ENCODE assay signal across 15 mouse cellular contexts in genomic region chr1:70997377-70997993, GRCm38 (mm10).
DNase-seq lines count a peak whose midpoint lies in the region; ATAC-seq and TF ChIP-seq lines count a peak whose summit lies in the region.
"Had no signal": no experiment of that assay in that cellular context is flagged by ENCODE, and none has a peak within 500 bp of the region (broad histone marks: within the 10 kb centered on the region; RNA-seq: fewer than 3 reads in every experiment).

No protein-coding gene starts in this region.

- no peak overlapping the region for H3K4me3 ChIP-seq in hindbrain, postnatal 0 days (ENCODE audit: low read length)
- no peak overlapping the region for H3K4me3 ChIP-seq in hindbrain, embryonic 10.5 days
- H3K4me3 ChIP-seq in midbrain, embryonic 15.5 days = no peak overlapping the region
- H3K4me3 ChIP-seq: heart, embryonic 13.5 days; limb, embryonic 12.5 days had no signal

- H3K27ac ChIP-seq in hindbrain, postnatal 0 days = no peak overlapping the region
- H3K27ac ChIP-seq in hindbrain, embryonic 10.5 days = no peak overlapping the region
- H3K27ac ChIP-seq in midbrain, embryonic 15.5 days = no peak overlapping the region
- H3K27ac ChIP-seq: heart, embryonic 13.5 days; limb, embryonic 12.5 days; liver, embryonic 14.5 days had no signal

- no peaks in the 10 kb centered on the region for H3K36me3 ChIP-seq in hindbrain, postnatal 0 days (ENCODE audit: insufficient read depth, low read length)
- no peaks in the 10 kb centered on the region for H3K36me3 ChIP-seq in hindbrain, embryonic 10.5 days
- no peaks in the 10 kb centered on the region for H3K36me3 ChIP-seq in midbrain, embryonic 15.5 days (replicated peaks)
- H3K36me3 ChIP-seq: heart, embryonic 13.5 days; limb, embryonic 12.5 days had no signal

- no peaks in the 10 kb centered on the region for H3K9me3 ChIP-seq in hindbrain, postnatal 0 days (ENCODE audit: low read length)
- H3K9me3 ChIP-seq in hindbrain, embryonic 10.5 days = no peaks in the 10 kb centered on the region
- no peaks in the 10 kb centered on the region for H3K9me3 ChIP-seq in midbrain, embryonic 15.5 days
- H3K9me3 ChIP-seq: heart, embryonic 13.5 days; limb, embryonic 12.5 days had no signal

- no peaks in the 10 kb centered on the region for H3K4me1 ChIP-seq in hindbrain, postnatal 0 days (ENCODE audit: insufficient read depth, low read length)
- no peaks in the 10 kb centered on the region for H3K4me1 ChIP-seq in hindbrain, embryonic 10.5 days (replicated peaks)
- 0 out of 2 replicates have a peak, but pooled peaks cover 5% of the 10 kb centered on the region for H3K4me1 ChIP-seq in midbrain, embryonic 15.5 days
- H3K4me1 ChIP-seq: limb, embryonic 12.5 days had no signal

- H3K9ac ChIP-seq in hindbrain, postnatal 0 days (replicated peaks; ENCODE audit: low read length) = no peak overlapping the region
- H3K9ac ChIP-seq in midbrain, embryonic 15.5 days = no peak overlapping the region
- H3K9ac ChIP-seq: heart, embryonic 13.5 days; limb, embryonic 12.5 days; liver, embryonic 14.5 days had no signal

- peak; percentile 5 for DNase-seq in hindbrain, postnatal 0 days (ENCODE audit: low spot score)
- no peak for DNase-seq in hindbrain, embryonic 10.5 days (ENCODE audit: low spot score)
- peak; percentile 22 for DNase-seq in retina, postnatal 1 day
- DNase-seq in retina, embryonic 14.5 days (ENCODE audit: low spot score) = no peak
- no peak for DNase-seq in yolk sac, embryonic 10.5 days (ENCODE audit: low spot score)
- no peak for DNase-seq in c-Kit-positive CD71-positive TER-119-positive erythroid progenitor cells, embryonic 14.5 days (ENCODE audit: low spot score)
- DNase-seq: adrenal gland, adult 8-10 months; cerebellum, adult 18-20 months; heart, postnatal 4 days; thymus, adult 2 months had no signal

- no peak overlapping the region for H3K4me2 ChIP-seq in hindbrain, postnatal 0 days (ENCODE audit: low read depth, low read length)
- no peak overlapping the region for H3K4me2 ChIP-seq in midbrain, embryonic 15.5 days
- H3K4me2 ChIP-seq: heart, embryonic 13.5 days; limb, embryonic 12.5 days had no signal

- H3K27me3 ChIP-seq in hindbrain, postnatal 0 days (ENCODE audit: insufficient read depth, low read length) = no peaks in the 10 kb centered on the region
- H3K27me3 ChIP-seq in hindbrain, embryonic 10.5 days (ENCODE audit: insufficient read depth, poor library complexity, severe bottlenecking) = no peaks in the 10 kb centered on the region
- H3K27me3 ChIP-seq in midbrain, embryonic 15.5 days (replicated peaks) = no peaks in the 10 kb centered on the region
- H3K27me3 ChIP-seq: heart, embryonic 13.5 days; limb, embryonic 12.5 days had no signal

- 40% methylated on average over 10 of the region's 10 CpGs for WGBS in hindbrain, postnatal 0 days
- 56% methylated on average over 10 of the region's 10 CpGs for WGBS in hindbrain, embryonic 10.5 days
- WGBS in midbrain, embryonic 15.5 days = 51% methylated on average over 10 of the region's 10 CpGs

- no peak for ATAC-seq in hindbrain, postnatal 0 days
- peak; percentile 81 for ATAC-seq in midbrain, embryonic 15.5 days (replicated peaks)
- ATAC-seq: intestine, postnatal 0 days had no signal

- no peak for TF ChIP-seq CTCF in hindbrain, postnatal 0 days (IDR thresholded peaks at IDR 0.05; ENCODE audit: low read depth)

Comparison
In these comparisons a context has a peak if more than half of its experiments do, and no peak if none do; other contexts are left out.
1. DNase-seq: peak in hindbrain, postnatal 0 days (single experiment) and retina, postnatal 1 day (single experiment); none in hindbrain, embryonic 10.5 days (single experiment), retina, embryonic 14.5 days (single experiment), yolk sac, embryonic 10.5 days (single experiment) and c-Kit-positive CD71-positive TER-119-positive erythroid progenitor cells, embryonic 14.5 days (single experiment).